Mouse (Mus musculus): ENCODE data around the gene Cd300ld3.

DNA sequence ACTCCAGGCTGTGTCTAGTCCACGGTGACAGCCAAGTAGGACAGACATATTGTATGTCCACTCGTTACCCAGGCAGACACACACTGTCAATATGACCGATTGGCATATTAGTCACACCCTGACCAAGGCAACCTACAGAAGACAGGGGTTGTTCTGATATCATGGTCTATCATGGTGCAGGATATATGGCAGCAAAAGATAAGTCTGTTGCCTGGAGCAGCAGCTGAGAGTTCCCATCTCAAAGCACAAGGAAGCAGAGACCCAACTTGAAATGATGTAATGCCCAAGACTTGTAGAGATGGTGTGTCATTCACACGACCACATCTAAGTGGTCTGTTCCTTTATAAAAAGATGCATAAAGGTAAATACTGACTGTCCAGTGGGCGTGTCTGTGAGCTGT lies 30.5 kb upstream of the Cd300ld3 start:
- TF ChIP-seq CTCF (IDR thresholded peaks at IDR 0.05; ENCODE audit: low read depth) (no peak), EP300 (IDR thresholded peaks at IDR 0.05; ENCODE audit: low read depth) (no peak)
